In genomic region chr16:31165907-31166306, GRCm38 (mm10) we compare ENCODE assay signal across 13 mouse cellular contexts. TPM values are rescaled to one million over a fixed set of nuclear protein-coding genes. Genes with fewer than 3 reads are reported as not detected.
A peak's percentile ranks its signal among the peaks of the same experiment; 100 is the strongest.
DNase-seq lines count a peak whose midpoint lies in the region; ATAC-seq and TF ChIP-seq lines count a peak whose summit lies in the region.
"Had no signal": no experiment of that assay in that cellular context is flagged by ENCODE, and none has a peak within 500 bp of the region (broad histone marks: within the 10 kb centered on the region; RNA-seq: fewer than 3 reads in every experiment).

No protein-coding gene starts in this region.

- H3K79me2 ChIP-seq in heart, adult 2 months (replicated peaks; ENCODE audit: control insufficient read depth, insufficient read depth, low read length): peaks cover 12% of the 10 kb centered on the region

- peak overlapping the region; percentile 2; the same call in 1 of the 2 replicates for H3K27ac ChIP-seq in heart, adult 2 months
- peak overlapping the region; percentile 67; the same call in 1 of the 2 replicates for H3K27ac ChIP-seq in lung, embryonic 14.5 days (ENCODE audit: low read depth)
- peak overlapping the region; percentile 46; the same call in 1 of the 2 replicates for H3K27ac ChIP-seq in stomach, embryonic 15.5 days
- H3K27ac ChIP-seq: heart, embryonic 10.5 days had no signal

- DNase-seq in heart, adult 2 months: peak in 1 of 2 experiments; percentile 16
- DNase-seq in heart, postnatal 14 days: no peak
- DNase-seq in lung, embryonic 14.5 days: peak; percentile 47
- no peak for DNase-seq in lung, adult 18-20 months
- peak; percentile 41 for DNase-seq in embryo, embryonic 10.5 days (ENCODE audit: low spot score)
- DNase-seq in T-cell, adult 2 months (ENCODE audit: low spot score): no peak

- TF ChIP-seq POLR2A in heart, adult 2 months (IDR thresholded peaks at IDR 0.05; ENCODE audit: insufficient read depth, low read depth, low read length): no peak

- no peak for TF ChIP-seq CTCF in heart, adult 2 months (IDR thresholded peaks at IDR 0.05)
- no peak for TF ChIP-seq CTCF in lung, embryonic 14.5 days (IDR thresholded peaks at IDR 0.05; ENCODE audit: low read depth)

- H3K4me2 ChIP-seq in lung, embryonic 14.5 days: no peak overlapping the region
- no peak overlapping the region for H3K4me2 ChIP-seq in stomach, embryonic 15.5 days
- H3K4me2 ChIP-seq: liver, embryonic 11.5 days had no signal

- H3K9ac ChIP-seq in heart, adult 2 months (ENCODE audit: low read depth, low read length): no peak overlapping the region
- no peak overlapping the region for H3K9ac ChIP-seq in lung, embryonic 14.5 days
- H3K9ac ChIP-seq in stomach, embryonic 15.5 days: no peak overlapping the region

- peak; percentile 49; the same call in 1 of the 2 replicates for ATAC-seq in lung, embryonic 14.5 days (ENCODE audit: insufficient read depth)
- no peak for ATAC-seq in stomach, embryonic 15.5 days (ENCODE audit: insufficient read depth, low FRiP score, low read depth)
- ATAC-seq: CD4-positive, CD25-positive, alpha-beta regulatory T cell, adult 4 months; forebrain, embryonic 16.5 days; intestine, postnatal 0 days; Patski had no signal

- H3K27me3 ChIP-seq in heart, adult 2 months (ENCODE audit: control insufficient read depth, insufficient read depth, low read length): no peaks in the 10 kb centered on the region
- no peaks in the 10 kb centered on the region for H3K27me3 ChIP-seq in lung, embryonic 14.5 days (ENCODE audit: insufficient read depth, low read length)
- no peaks in the 10 kb centered on the region for H3K27me3 ChIP-seq in stomach, embryonic 15.5 days (replicated peaks)
- H3K27me3 ChIP-seq: Patski had no signal

- intact Hi-C loops in heart, adult 2 months (cut with DNase I): no loop called here
- intact Hi-C loops in heart, postnatal 14 days (cut with DNase I): no loop called here

- no peaks in the 10 kb centered on the region for H3K9me3 ChIP-seq in lung, embryonic 14.5 days (ENCODE audit: low read depth, low read length)
- H3K9me3 ChIP-seq in stomach, embryonic 15.5 days: no peaks in the 10 kb centered on the region

- H3K4me1 ChIP-seq in heart, adult 2 months (ENCODE audit: control insufficient read depth, insufficient read depth, low read length): peaks cover 7% of the 10 kb centered on the region
- H3K4me1 ChIP-seq in lung, embryonic 14.5 days (ENCODE audit: insufficient read depth): no peaks in the 10 kb centered on the region
- H3K4me1 ChIP-seq in stomach, embryonic 15.5 days: peaks cover 14% of the 10 kb centered on the region; the same call in 1 of the 2 replicates

- 57% methylated on average over 4 of the region's 4 CpGs for WGBS in heart, adult 2 months
- 39% methylated on average over 4 of the region's 4 CpGs for WGBS in lung, embryonic 14.5 days
- 50% methylated on average over 4 of the region's 4 CpGs for WGBS in stomach, embryonic 15.5 days

- no peak for TF ChIP-seq EP300 in heart, adult 2 months (IDR thresholded peaks at IDR 0.05; ENCODE audit: insufficient read depth, low read depth, low read length)

- H3K36me3 ChIP-seq in heart, adult 2 months (ENCODE audit: control insufficient read depth, insufficient read depth, low read length): peaks cover 5% of the 10 kb centered on the region; the same call in 1 of the 2 replicates
- H3K36me3 ChIP-seq in lung, embryonic 14.5 days (ENCODE audit: insufficient read depth): no peaks in the 10 kb centered on the region
- H3K36me3 ChIP-seq in stomach, embryonic 15.5 days: no peaks in the 10 kb centered on the region

- no peak overlapping the region for H3K4me3 ChIP-seq in heart, adult 2 months
- H3K4me3 ChIP-seq in lung, embryonic 14.5 days (ENCODE audit: low read depth, low read length): no peak overlapping the region
- no peak overlapping the region for H3K4me3 ChIP-seq in stomach, embryonic 15.5 days (replicated peaks)
- H3K4me3 ChIP-seq: heart, embryonic 10.5 days had no signal

RNA-seq across cellular contexts. Expression of gene Acap2, which starts 35.1 kb away (rescaled TPM):
- 10 to 100 TPM; 17.6 to 17.8 TPM for total RNA-seq in heart, adult 2 months (2021)
- polyA plus RNA-seq in heart, adult 2 months (2012; rRNA removed): 8.2 and 10.0 TPM in 2 replicates
- total RNA-seq in heart, postnatal 14 days (2021): 10 to 100 TPM; 27.4 to 29.3 TPM
- 32.2 and 33.0 TPM in 2 replicates for polyA plus RNA-seq in lung, embryonic 14.5 days (2014; fragmentation: Nextera tagmentation; extraction: Ambion mirVana)
- 17.7 and 19.9 TPM in 2 replicates for polyA plus RNA-seq in stomach, embryonic 15.5 days (2015; fragmentation: Nextera tagmentation; extraction: Ambion mirVana)

Comparison
In these comparisons a context has a peak if more than half of its experiments do, and no peak if none do; other contexts are left out.
1. DNase-seq: peak in lung, embryonic 14.5 days (single experiment) and embryo, embryonic 10.5 days (single experiment); none in heart, postnatal 14 days (0 of 2), lung, adult 18-20 months (0 of 2) and T-cell, adult 2 months (single experiment).
2. H3K27ac ChIP-seq: peak in every context shown above with its lines; median percentile 67 in lung, embryonic 14.5 days; 46 in stomach, embryonic 15.5 days; 2 in heart, adult 2 months.